Mouse (Mus musculus) kidney, embryonic 14.5 days (tissue): Measurements from ENCODE around the gene Fam24b. TPM values are rescaled to one million over a fixed set of nuclear protein-coding genes. Genes with fewer than 3 reads are reported as not detected.
A peak's percentile ranks its signal among the peaks of the same experiment; 100 is the strongest.

Experiments used
- ATAC-seq: fragments of 200-750 bp; cut with Nextera tagmentation; 2 replicates; pipeline ENCODE4 v1.8.0; 2017; ENCODE audit warnings: moderate number of reproducible peaks, mild to moderate bottlenecking, moderate TSS enrichment, moderate library complexity; ENCODE audit not compliant: low FRiP score, low TSS enrichment
- H3K27ac ChIP-seq: fragments of 300-500 bp; sonication (generic); 2 replicates; pipeline ENCODE4 v1.5.1; 2014; ENCODE audit warnings: low read depth, mild to moderate bottlenecking, low read length, moderate library complexity, mixed read lengths
- H3K27me3 ChIP-seq: fragments of 300-500 bp; sonication (generic); 2 replicates; pipeline ENCODE4 v1.6.1; 2014; ENCODE audit warnings: mild to moderate bottlenecking, low read length; ENCODE audit not compliant: control insufficient read depth, insufficient read depth
- H3K36me3 ChIP-seq: fragments of 300-500 bp; sonication (generic); 2 replicates; pipeline ENCODE4 v1.6.1; 2014; ENCODE audit warnings: low read length, mixed read lengths; ENCODE audit not compliant: control insufficient read depth, insufficient read depth
- H3K4me1 ChIP-seq: fragments of 300-500 bp; sonication (generic); 2 replicates; pipeline ENCODE4 v1.6.1; 2014; ENCODE audit warnings: low read length, mixed read lengths; ENCODE audit not compliant: control insufficient read depth, insufficient read depth
- H3K4me2 ChIP-seq: fragments of 300-500 bp; sonication (generic); replicated peaks from 2 replicates; pipeline ENCODE4 v1.6.1; 2014; ENCODE audit warnings: low read depth, mild to moderate bottlenecking, low read length
- H3K4me3 ChIP-seq: fragments of 300-500 bp; sonication (generic); 2 replicates; pipeline ENCODE4 v1.5.1; 2014; ENCODE audit warnings: mild to moderate bottlenecking, low read length
- H3K9ac ChIP-seq: fragments of 300-500 bp; sonication (generic); 2 replicates; pipeline ENCODE4 v1.6.1; 2014; ENCODE audit warnings: low read depth, mild to moderate bottlenecking, low read length, moderate library complexity
- H3K9me3 ChIP-seq: fragments of 300-500 bp; sonication (generic); 2 replicates; pipeline ENCODE4 v1.6.1; 2016; ENCODE audit warnings: low read length; ENCODE audit not compliant: control insufficient read depth
- WGBS: fragments of 180-500 bp; shearing (Covaris S2); extraction: QIAGEN DNeasy Blood & Tissue Kit; methylation state at CpG from one replicate; pipeline ENCODE4 v1.1.7; 2014; 5-methylcytosine and 5-hydroxymethylcytosine counted together
- polyA plus RNA-seq: library from polyadenylated mRNA; unstranded; fragments of >200 nt; fragmentation: Nextera tagmentation; extraction: Ambion mirVana; gene quantifications from 2 replicates; pipeline ENCODE4 v1.2.1, GENCODE M21; 2014

Gene Fam24b
- polyA plus RNA-seq, 1 experiment from 2014 or later, result not detected

- 89% methylated on average over 7 of the region's 7 CpGs for WGBS
- Histone ChIP-seq H3K36me3 (peaks cover 61% of the 10 kb centered on the region), H3K9ac (no peak overlapping the region), H3K27me3 (no peaks in the 10 kb centered on the region), H3K4me3 (no peak overlapping the region), H3K27ac (no peak overlapping the region), H3K4me2 (no peak overlapping the region), H3K9me3 (no peaks in the 10 kb centered on the region), H3K4me1 (no peaks in the 10 kb centered on the region)
- no peak for ATAC-seq
Measured at GRCm38 (mm10) chr7:131345856-131346541, 16.7 kb upstream of the Fam24b start.

GRCm38 (mm10) chr7:131337502-131338068 lies 8.3 kb upstream of the Fam24b start:
- Histone ChIP-seq H3K27ac (no peak overlapping the region), H3K36me3 (peaks cover 24% of the 10 kb centered on the region), H3K4me3 (no peak overlapping the region), H3K9ac (no peak overlapping the region), H3K9me3 (no peaks in the 10 kb centered on the region), H3K4me2 (no peak overlapping the region), H3K27me3 (no peaks in the 10 kb centered on the region), H3K4me1 (no peaks in the 10 kb centered on the region)
- WGBS, result 76% methylated on average over 8 of the region's 8 CpGs
- no peak for ATAC-seq

GRCm38 (mm10) chr7:131333564-131333963 lies 4.2 kb upstream of the Fam24b start, which contains the start of gene Fam24a:
Gene Fam24a (plus strand): TSS chr7:131333864.
- no peak for ATAC-seq
- H3K27me3 ChIP-seq, result no peaks in the 10 kb centered on the region
- H3K27ac ChIP-seq, result no peak within 1 kb of the TSS
- 26% methylated on average over 1 of the region's 1 CpGs for WGBS
- no peak within 1 kb of the TSS for H3K4me3 ChIP-seq
- no peaks in the 10 kb centered on the region for H3K9me3 ChIP-seq
- no peak within 1 kb of the TSS for H3K9ac ChIP-seq
- H3K4me1 ChIP-seq, result no peaks in the 10 kb centered on the region
- no peak within 1 kb of the TSS for H3K4me2 ChIP-seq
- H3K36me3 ChIP-seq, result peaks cover 2% of the 10 kb centered on the region; the same call in 1 of the 2 replicates

- WGBS, result 76% methylated on average over 2 of the region's 2 CpGs
- no peak for ATAC-seq
Measured at GRCm38 (mm10) chr7:131331688-131332087, 2.4 kb upstream of the Fam24b start.

GRCm38 (mm10) chr7:131327054-131327453 lies 2.3 kb downstream of the Fam24b start:
- no peaks in the 10 kb centered on the region for H3K9me3 ChIP-seq
- no peaks in the 10 kb centered on the region for H3K4me1 ChIP-seq
- no peak overlapping the region for H3K9ac ChIP-seq
- 69% methylated on average over 5 of the region's 5 CpGs for WGBS
- H3K4me2 ChIP-seq, result no peak overlapping the region
- no peak overlapping the region for H3K4me3 ChIP-seq
- H3K27ac ChIP-seq, result no peak overlapping the region
- H3K27me3 ChIP-seq, result no peaks in the 10 kb centered on the region
- H3K36me3 ChIP-seq, result no peaks in the 10 kb centered on the region
- no peak for ATAC-seq

More at GRCm38 (mm10) chr7:131331688-131332087, 2.4 kb upstream of the Fam24b start:
- no peaks in the 10 kb centered on the region for H3K36me3 ChIP-seq
- H3K9ac ChIP-seq, result no peak overlapping the region
- H3K4me1 ChIP-seq, result no peaks in the 10 kb centered on the region
- no peak overlapping the region for H3K4me2 ChIP-seq
- no peak overlapping the region for H3K4me3 ChIP-seq
- H3K27ac ChIP-seq, result no peak overlapping the region
- no peaks in the 10 kb centered on the region for H3K9me3 ChIP-seq
- H3K27me3 ChIP-seq, result no peaks in the 10 kb centered on the region

GRCm38 (mm10) chr7:131322192-131322591 lies 7.1 kb downstream of the Fam24b start, which contains the start of gene Cuzd1:
Gene Cuzd1 (minus strand): TSS chr7:131322292.
- no peaks in the 10 kb centered on the region for H3K27me3 ChIP-seq
- no peak within 1 kb of the TSS for H3K4me3 ChIP-seq
- H3K4me2 ChIP-seq, result no peak within 1 kb of the TSS
- no peak within 1 kb of the TSS for H3K27ac ChIP-seq
- no peak for ATAC-seq
- H3K4me1 ChIP-seq, result no peaks in the 10 kb centered on the region
- H3K9me3 ChIP-seq, result no peaks in the 10 kb centered on the region
- H3K36me3 ChIP-seq, result no peaks in the 10 kb centered on the region
- WGBS, result 59% methylated on average over 2 of the region's 2 CpGs
- no peak within 1 kb of the TSS for H3K9ac ChIP-seq

- Histone ChIP-seq H3K27me3 (no peaks in the 10 kb centered on the region), H3K36me3 (no peaks in the 10 kb centered on the region), H3K4me1 (no peaks in the 10 kb centered on the region), H3K9ac (no peak overlapping the region), H3K4me3 (no peak overlapping the region), H3K27ac (no peak overlapping the region), H3K9me3 (no peaks in the 10 kb centered on the region), H3K4me2 (no peak overlapping the region)
- 46% methylated on average over 7 of the region's 7 CpGs for WGBS
- ATAC-seq, result peak; percentile 57
Measured at GRCm38 (mm10) chr7:131318340-131318739, 11.0 kb downstream of the Fam24b start.

GRCm38 (mm10) chr7:131317587-131317986 lies 11.7 kb downstream of the Fam24b start:
- ATAC-seq, result no peak
- Histone ChIP-seq H3K27me3 (no peaks in the 10 kb centered on the region), H3K27ac (no peak overlapping the region), H3K36me3 (no peaks in the 10 kb centered on the region), H3K9ac (no peak overlapping the region), H3K9me3 (no peaks in the 10 kb centered on the region), H3K4me2 (no peak overlapping the region), H3K4me3 (no peak overlapping the region), H3K4me1 (no peaks in the 10 kb centered on the region)
- 74% methylated on average over 12 of the region's 12 CpGs for WGBS

- WGBS, result 77% methylated on average over 7 of the region's 7 CpGs
- Histone ChIP-seq H3K27ac (no peak overlapping the region), H3K27me3 (no peaks in the 10 kb centered on the region), H3K36me3 (no peaks in the 10 kb centered on the region), H3K9me3 (no peaks in the 10 kb centered on the region), H3K9ac (no peak overlapping the region), H3K4me2 (no peak overlapping the region), H3K4me1 (no peaks in the 10 kb centered on the region), H3K4me3 (no peak overlapping the region)
- ATAC-seq, result no peak
Measured at GRCm38 (mm10) chr7:131314493-131314892, 14.8 kb downstream of the Fam24b start.
